Mouse (Mus musculus) intestine, embryonic 14.5 days (tissue): ENCODE data around the gene Slc10a7. TPM values are rescaled to one million over a fixed set of nuclear protein-coding genes. Genes with fewer than 3 reads are reported as not detected.
"Not testable (repeated sequence)": the region's sequence is repeated elsewhere in the genome, so short reads cannot be mapped to it uniquely, and the experiment has no call there.

Experiments
- ATAC-seq: fragments of 200-750 bp; cut with Nextera tagmentation; replicated peaks from 2 replicates; pipeline ENCODE4 v1.8.0; 2017; ENCODE audit warnings: low read depth, moderate number of reproducible peaks, moderate TSS enrichment, moderate library complexity; ENCODE audit not compliant: low FRiP score, low TSS enrichment
- DNase-seq: peaks from one replicate; pipeline ENCODE4 v3.0.0-alpha.2; 2018; ENCODE audit warnings: low spot score
- H3K27ac ChIP-seq: fragments of 300-500 bp; sonication (generic); 2 replicates; pipeline ENCODE4 v1.5.1; 2014; ENCODE audit warnings: low read depth, mild to moderate bottlenecking, control low read depth
- H3K27me3 ChIP-seq: fragments of 300-500 bp; sonication (generic); replicated peaks from 2 replicates; pipeline ENCODE4 v1.6.1; 2014; ENCODE audit warnings: low read length, control low read depth; ENCODE audit not compliant: control insufficient read depth, insufficient read depth
- H3K36me3 ChIP-seq: fragments of 300-500 bp; sonication (generic); 2 replicates; pipeline ENCODE4 v1.6.1; 2014; ENCODE audit warnings: low read length, control low read depth; ENCODE audit not compliant: control insufficient read depth, insufficient read depth
- H3K4me1 ChIP-seq: fragments of 300-500 bp; sonication (generic); replicated peaks from 2 replicates; pipeline ENCODE4 v1.6.1; 2014; ENCODE audit warnings: low read length, control low read depth, mixed read lengths; ENCODE audit not compliant: control insufficient read depth, insufficient read depth
- H3K4me2 ChIP-seq: fragments of 300-500 bp; sonication (generic); 2 replicates; pipeline ENCODE4 v1.6.1; 2014; ENCODE audit warnings: low read length
- H3K4me3 ChIP-seq: fragments of 300-500 bp; sonication (generic); 2 replicates; pipeline ENCODE4 v1.5.1; 2014; ENCODE audit warnings: low read depth, low read length, control low read depth, mixed read lengths
- H3K9ac ChIP-seq: fragments of 300-500 bp; sonication (generic); 2 replicates; pipeline ENCODE4 v1.6.1; 2014; ENCODE audit warnings: mild to moderate bottlenecking, low read length
- H3K9me3 ChIP-seq: fragments of 300-500 bp; sonication (generic); 2 replicates; pipeline ENCODE4 v1.6.1; 2016; ENCODE audit warnings: low read length, control low read depth; ENCODE audit not compliant: control insufficient read depth
- WGBS: fragments of 180-500 bp; shearing (Covaris S2); extraction: QIAGEN DNeasy Blood & Tissue Kit; methylation state at CpG from one replicate; pipeline ENCODE4 v1.1.7; 2014; 5-methylcytosine and 5-hydroxymethylcytosine counted together
- polyA plus RNA-seq: library from polyadenylated mRNA; unstranded; fragments of >200 nt; fragmentation: Nextera tagmentation; extraction: Ambion mirVana; gene quantifications from 2 replicates; pipeline ENCODE4 v1.2.1, GENCODE M21; 2014

Gene Slc10a7
- polyA plus RNA-seq, 1 experiment from 2014 or later = 11.1 TPM

DNA sequence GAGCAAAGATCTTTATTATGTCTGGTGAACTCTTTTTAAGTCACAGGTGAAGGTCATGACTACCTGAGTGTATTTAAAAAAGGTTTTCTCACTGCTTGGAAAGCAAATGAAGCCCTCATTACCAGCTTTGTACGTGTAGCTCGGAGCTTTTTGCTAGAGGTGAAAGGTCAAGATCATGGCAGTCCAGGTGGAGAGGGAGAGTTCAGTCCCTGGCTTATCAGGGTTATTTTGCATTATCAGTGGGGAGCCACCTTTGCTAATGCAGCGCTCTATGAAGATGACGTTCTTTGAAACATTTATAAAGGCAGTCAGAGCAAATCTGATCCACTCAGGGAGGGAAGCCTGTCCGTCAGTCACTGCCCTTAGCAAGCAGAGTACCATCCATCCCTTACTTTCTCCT, 27.6 kb downstream of the Slc10a7 start:
- H3K4me3 ChIP-seq = no peak overlapping the region

DNA sequence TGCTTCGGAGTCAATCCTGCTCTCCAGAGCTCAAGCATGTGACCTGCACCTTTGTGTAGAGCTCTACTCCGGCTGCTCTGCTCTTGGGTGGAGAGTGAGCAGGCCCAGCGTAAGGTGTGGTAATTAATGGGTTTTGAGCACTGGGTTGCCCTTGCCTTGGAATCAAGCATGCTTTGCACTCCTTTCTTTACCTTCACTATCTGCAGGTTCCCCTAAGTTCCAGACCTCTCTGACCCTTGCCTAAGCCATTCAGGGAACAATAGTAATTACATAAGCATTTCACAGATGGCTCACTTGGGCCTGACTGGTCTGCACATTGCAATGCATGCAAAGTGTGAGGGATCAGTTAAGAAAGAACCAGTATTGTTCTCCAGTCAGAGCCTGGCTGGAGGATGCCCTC, 28.6 kb downstream of the Slc10a7 start:
- no peak for ATAC-seq
- no peaks in the 10 kb centered on the region for H3K27me3 ChIP-seq
- DNase-seq = no peak

More for the DNA sequence above, 27.6 kb downstream of the Slc10a7 start:
- Histone ChIP-seq H3K27me3 (no peaks in the 10 kb centered on the region), H3K27ac (no peak overlapping the region), H3K4me1 (peaks cover 13% of the 10 kb centered on the region; the same call in 1 of the 2 replicates), H3K4me2 (no peak overlapping the region), H3K36me3 (peaks cover 19% of the 10 kb centered on the region; the same call in 1 of the 2 replicates), H3K9me3 (no peaks in the 10 kb centered on the region), H3K9ac (no peak overlapping the region)
- ATAC-seq (no peak), DNase-seq (no peak)
- WGBS = 71% methylated on average over 5 of the region's 5 CpGs

DNA sequence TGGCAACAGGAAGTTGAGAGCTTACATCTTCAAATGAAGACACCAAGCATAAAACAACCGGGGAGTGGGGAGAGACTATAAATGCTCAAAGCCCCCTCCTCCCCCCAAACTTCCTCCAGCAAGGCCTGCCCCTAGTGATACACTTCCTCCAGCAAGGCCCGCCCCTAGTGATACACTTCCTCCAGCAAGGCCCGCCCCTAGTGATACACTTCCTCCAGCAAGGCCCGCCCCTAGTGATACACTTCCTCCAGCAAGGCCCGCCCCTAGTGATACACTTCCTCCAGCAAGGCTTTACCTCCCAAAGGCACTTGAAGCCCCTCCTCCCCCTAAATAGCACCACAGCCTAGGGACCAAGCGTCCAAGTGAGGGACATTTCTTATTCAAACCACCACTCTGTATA, 33.5 kb downstream of the Slc10a7 start:
- not testable (repeated sequence) for H3K9me3 ChIP-seq, ATAC-seq, H3K27me3 ChIP-seq, H3K4me3 ChIP-seq, H3K4me2 ChIP-seq, H3K4me1 ChIP-seq, H3K9ac ChIP-seq, DNase-seq, H3K27ac ChIP-seq
- H3K36me3 ChIP-seq = peaks cover 13% of the 10 kb centered on the region; the same call in 1 of the 2 replicates
- WGBS = 87% methylated on average over 4 of the region's 6 CpGs

More for the DNA sequence above, 28.6 kb downstream of the Slc10a7 start:
- H3K4me1 ChIP-seq = peaks cover 11% of the 10 kb centered on the region; the same call in 1 of the 2 replicates
- WGBS = 83% methylated on average over 3 of the region's 3 CpGs
- no peak overlapping the region for H3K4me2 ChIP-seq
- no peak overlapping the region for H3K9ac ChIP-seq
- no peak overlapping the region for H3K4me3 ChIP-seq
- peaks cover 20% of the 10 kb centered on the region; the same call in 1 of the 2 replicates for H3K36me3 ChIP-seq
- no peaks in the 10 kb centered on the region for H3K9me3 ChIP-seq
- no peak overlapping the region for H3K27ac ChIP-seq

DNA sequence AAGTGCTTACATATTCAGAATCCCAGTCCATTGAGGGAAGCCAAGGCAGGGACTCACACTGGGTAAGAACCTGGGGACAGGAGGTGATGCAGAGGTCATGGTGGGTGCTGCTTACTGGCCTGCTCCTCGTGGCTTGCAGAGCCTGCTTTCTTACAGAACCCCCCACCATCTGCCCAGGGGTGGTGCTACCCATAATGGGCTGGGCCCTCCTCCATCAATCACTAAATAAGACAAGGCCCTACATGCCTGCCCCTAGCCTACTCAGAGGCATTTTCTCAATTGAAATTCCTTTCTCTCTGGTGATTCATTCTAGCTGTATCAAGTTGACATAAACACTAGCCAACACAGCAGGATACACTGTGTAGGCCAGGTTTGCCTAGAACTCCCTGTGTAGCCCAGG, 34.5 kb downstream of the Slc10a7 start:
- ATAC-seq (no peak), DNase-seq (no peak)
- Histone ChIP-seq H3K4me1 (no peaks in the 10 kb centered on the region), H3K9me3 (no peaks in the 10 kb centered on the region), H3K9ac (no peak overlapping the region), H3K27ac (no peak overlapping the region), H3K4me3 (no peak overlapping the region), H3K27me3 (no peaks in the 10 kb centered on the region), H3K36me3 (peaks cover 11% of the 10 kb centered on the region; the same call in 1 of the 2 replicates), H3K4me2 (no peak overlapping the region)
- 13% methylated on average over 1 of the region's 1 CpGs for WGBS

DNA sequence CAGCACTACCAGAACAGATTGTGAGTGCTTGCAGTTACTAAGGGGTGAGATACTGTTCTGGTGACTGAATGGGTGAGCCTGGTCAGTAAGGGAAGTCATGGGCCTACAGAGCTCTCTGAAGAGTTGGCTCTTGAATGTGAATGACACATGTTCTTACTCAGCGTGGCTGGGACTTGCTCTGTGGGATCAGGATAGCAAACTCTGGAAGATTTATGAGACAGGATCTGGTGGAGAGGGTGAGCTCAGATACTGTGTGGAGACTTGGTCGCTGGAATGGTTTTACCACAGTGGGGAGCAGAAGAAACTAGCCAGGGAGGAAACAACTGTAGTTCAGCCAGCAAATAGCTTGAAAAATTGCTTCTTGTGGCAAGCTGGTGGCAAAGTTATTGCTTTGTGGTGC, 35.4 kb downstream of the Slc10a7 start:
- DNase-seq (no peak), ATAC-seq (no peak)
- H3K9me3 ChIP-seq = no peaks in the 10 kb centered on the region
- peaks cover 11% of the 10 kb centered on the region; the same call in 1 of the 2 replicates for H3K36me3 ChIP-seq
- no peak overlapping the region for H3K9ac ChIP-seq
- H3K27me3 ChIP-seq = no peaks in the 10 kb centered on the region
- 39% methylated on average over 2 of the region's 2 CpGs for WGBS
- no peak overlapping the region for H3K4me3 ChIP-seq
- H3K4me2 ChIP-seq = no peak overlapping the region
- no peak overlapping the region for H3K27ac ChIP-seq
- H3K4me1 ChIP-seq = no peaks in the 10 kb centered on the region

DNA sequence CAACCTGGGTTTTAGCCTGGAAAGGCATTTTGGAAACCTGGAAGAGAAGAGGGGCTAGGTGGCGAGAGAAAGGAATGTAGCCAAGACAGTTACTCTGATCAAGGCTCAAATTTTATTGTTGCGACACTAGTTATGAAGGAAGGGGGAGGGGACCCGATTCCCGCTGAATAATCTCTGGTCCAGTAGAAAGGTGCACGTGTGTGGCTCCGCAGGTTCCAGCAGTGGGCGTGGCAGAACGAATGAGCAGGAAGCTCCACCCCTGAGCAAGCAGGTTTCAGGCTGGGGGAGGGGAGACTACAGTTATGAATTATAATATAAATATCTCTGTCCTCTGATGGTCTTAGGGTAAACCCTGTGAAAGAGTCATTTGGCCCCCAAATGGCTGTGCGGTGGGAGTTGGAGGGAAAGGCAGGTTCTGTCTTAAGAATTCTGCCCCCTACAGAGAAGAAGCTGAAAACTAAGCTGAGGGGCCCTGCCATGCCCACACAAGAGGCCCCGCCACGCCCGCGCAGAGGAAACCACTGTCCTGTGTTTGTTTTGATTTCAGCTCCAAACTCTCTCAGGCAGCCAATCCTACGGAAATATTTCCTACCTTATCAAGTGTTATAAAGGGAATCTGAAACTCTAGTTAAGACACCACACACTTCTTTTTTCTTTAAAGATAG, 36.1 kb downstream of the Slc10a7 start:
- H3K36me3 ChIP-seq = peaks cover 11% of the 10 kb centered on the region; the same call in 1 of the 2 replicates
- not testable (repeated sequence) for H3K4me3 ChIP-seq, DNase-seq, H3K27ac ChIP-seq, H3K4me2 ChIP-seq, H3K27me3 ChIP-seq, H3K9me3 ChIP-seq, H3K9ac ChIP-seq, H3K4me1 ChIP-seq, ATAC-seq
- WGBS = 37% methylated on average over 6 of the region's 14 CpGs

DNA sequence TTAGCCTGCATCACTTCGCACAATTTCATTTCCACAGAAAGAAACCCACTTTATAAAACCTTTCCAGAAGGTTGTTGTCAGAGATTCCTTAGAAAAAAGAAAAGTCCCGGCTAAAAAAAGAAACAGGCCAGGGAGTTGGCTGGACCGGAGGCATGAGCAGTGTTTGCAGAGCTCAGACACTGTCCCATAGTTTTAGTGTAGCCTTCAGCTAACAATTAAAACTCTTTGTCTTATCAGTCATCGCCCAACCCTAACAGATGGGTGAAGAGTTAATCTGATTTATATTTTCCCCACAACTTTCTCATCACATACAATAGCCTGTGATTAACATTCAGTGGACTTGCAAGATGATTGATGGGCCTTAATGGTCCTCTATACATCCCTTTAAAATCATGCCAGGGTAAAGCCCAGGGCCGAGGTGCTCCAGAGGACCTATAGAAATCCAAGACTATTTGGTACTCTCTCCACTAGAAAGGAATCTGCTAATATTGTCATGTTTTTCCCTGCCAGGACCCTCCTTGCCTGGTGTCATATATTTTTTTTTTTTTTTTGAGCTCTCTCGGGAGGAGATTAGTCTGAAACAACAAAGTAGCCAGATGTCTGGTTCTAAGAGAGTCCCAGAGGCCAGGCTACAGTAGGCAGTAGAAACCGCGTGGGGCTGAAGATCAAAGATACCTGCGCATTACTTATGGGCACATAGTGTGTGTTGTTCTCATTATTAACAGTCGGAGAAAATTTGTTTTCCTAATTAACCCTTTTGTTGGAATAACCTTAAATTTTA, 41.0 kb downstream of the Slc10a7 start:
- no peak for ATAC-seq
- DNase-seq = no peak
- Histone ChIP-seq H3K9me3 (no peaks in the 10 kb centered on the region), H3K27me3 (no peaks in the 10 kb centered on the region), H3K27ac (no peak overlapping the region), H3K9ac (no peak overlapping the region), H3K4me2 (no peak overlapping the region), H3K4me1 (no peaks in the 10 kb centered on the region), H3K4me3 (no peak overlapping the region), H3K36me3 (no peaks in the 10 kb centered on the region)
- WGBS = 58% methylated on average over 10 of the region's 10 CpGs

DNA sequence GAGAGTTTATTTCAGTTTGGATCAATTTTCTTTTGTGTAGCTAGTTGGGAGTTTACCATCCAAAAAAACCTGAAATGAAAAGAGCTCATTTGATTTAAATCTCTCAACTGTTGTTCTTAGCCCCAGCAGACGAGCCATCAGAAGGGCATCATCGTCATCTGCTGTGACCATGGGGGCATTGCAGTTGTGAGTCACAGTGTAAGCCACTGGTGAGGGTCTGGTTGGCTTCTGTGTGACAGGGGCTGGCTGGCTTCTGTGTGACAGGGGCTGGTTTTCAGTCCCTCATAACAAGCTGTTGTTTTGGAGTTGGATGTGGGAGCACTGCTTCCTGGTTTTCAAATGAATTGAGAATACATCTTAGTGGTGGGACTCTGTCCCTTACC, 41.6 kb downstream of the Slc10a7 start:
- H3K4me3 ChIP-seq = no peak overlapping the region
- WGBS = 75% methylated on average over 2 of the region's 2 CpGs
- DNase-seq = no peak
- ATAC-seq = no peak
- no peaks in the 10 kb centered on the region for H3K27me3 ChIP-seq
- no peak overlapping the region for H3K4me2 ChIP-seq
- H3K36me3 ChIP-seq = no peaks in the 10 kb centered on the region
- no peak overlapping the region for H3K27ac ChIP-seq
- H3K9me3 ChIP-seq = no peaks in the 10 kb centered on the region
- no peak overlapping the region for H3K9ac ChIP-seq
- no peaks in the 10 kb centered on the region for H3K4me1 ChIP-seq
